Mouse (Mus musculus): ENCODE data around the gene Rasd2.

- TF ChIP-seq CTCF (IDR thresholded peaks at IDR 0.05; ENCODE audit: low read depth) (no peak), EP300 (IDR thresholded peaks at IDR 0.05; ENCODE audit: low read depth) (no peak)
Observed at GRCm38 (mm10) chr8:75213686-75214085, at the start of gene Rasd2.
